Mouse (Mus musculus) adrenal gland, adult 18-20 months (tissue): ENCODE data around the gene Gm10324. TPM values are rescaled to one million over a fixed set of nuclear protein-coding genes. Genes with fewer than 3 reads are reported as not detected.
"Not testable (repeated sequence)": the region's sequence is repeated elsewhere in the genome, so short reads cannot be mapped to it uniquely, and the experiment has no call there.

Source experiments
- DNase-seq, 2 experiments: peaks; one replicate each; pipeline ENCODE4 v3.0.0; 2021 to 2022; ENCODE audit warnings: low spot score in 2 of 2
- long read RNA-seq, 2 experiments: library from polyadenylated mRNA; stranded (forward); transcript quantifications; one replicate each; pipeline ENCODE4 v2.0.0; 2021
- total RNA-seq, 2 experiments: library from RNA; stranded (reverse); gene quantifications; 1 replicate in 1 of 2; 2 replicates in 1 of 2; pipeline ENCODE4 v1.2.3; 2021

The Gm10324 gene
- total RNA-seq = not detected
- long read RNA-seq, experiment 1 = 0 reads
- long read RNA-seq, experiment 2 = 0 reads

- not testable (repeated sequence) for DNase-seq
Observed at GRCm38 (mm10) chr13:66119247-66119646, at the start of gene Gm10324. Gene Gm10324 (plus strand): TSS chr13:66119547.

Other genes starting within 250 kb of the Gm10324 start
- gene Gm10772, start 108.0 kb downstream of the Gm10324 start, total RNA-seq = not detected